In genomic region chr2:144428659-144429058, GRCm38 (mm10) we compare ENCODE assay signal across 25 mouse cellular contexts. TPM values are rescaled to one million over a fixed set of nuclear protein-coding genes. Genes with fewer than 3 reads are reported as not detected.
A peak's percentile ranks its signal among the peaks of the same experiment; 100 is the strongest.
DNase-seq lines count a peak whose midpoint lies in the region; ATAC-seq lines count a peak whose summit lies in the region.
"Had no signal": no experiment of that assay in that cellular context is flagged by ENCODE, and none has a peak within 500 bp of the region (broad histone marks: within the 10 kb centered on the region; RNA-seq: fewer than 3 reads in every experiment).

No protein-coding gene starts in this region.

- WGBS in embryonic facial prominence, embryonic 12.5 days = 79% methylated on average over 8 of the region's 8 CpGs
- 91% methylated on average over 8 of the region's 8 CpGs for WGBS in embryonic facial prominence, embryonic 10.5 days
- WGBS in intestine, embryonic 16.5 days = 69% methylated on average over 8 of the region's 8 CpGs
- 71% methylated on average over 8 of the region's 8 CpGs for WGBS in stomach, embryonic 15.5 days

- no peaks in the 10 kb centered on the region for H3K27me3 ChIP-seq in embryonic facial prominence, embryonic 12.5 days
- H3K27me3 ChIP-seq in embryonic facial prominence, embryonic 10.5 days (replicated peaks; ENCODE audit: low read depth, poor library complexity, severe bottlenecking) = no peaks in the 10 kb centered on the region
- no peaks in the 10 kb centered on the region for H3K27me3 ChIP-seq in intestine, embryonic 16.5 days (replicated peaks; ENCODE audit: control insufficient read depth, insufficient read depth, low read length)
- no peaks in the 10 kb centered on the region for H3K27me3 ChIP-seq in stomach, embryonic 15.5 days (replicated peaks)
- H3K27me3 ChIP-seq: forebrain, embryonic 13.5 days; heart, embryonic 13.5 days had no signal

- no peak overlapping the region for H3K27ac ChIP-seq in embryonic facial prominence, embryonic 12.5 days
- H3K27ac ChIP-seq in embryonic facial prominence, embryonic 10.5 days (replicated peaks) = no peak overlapping the region
- H3K27ac ChIP-seq in intestine, embryonic 16.5 days (ENCODE audit: low read length) = peak overlapping the region; percentile 95
- peak overlapping the region; percentile 54; the same call in 1 of the 2 replicates for H3K27ac ChIP-seq in stomach, embryonic 15.5 days
- H3K27ac ChIP-seq: forebrain, embryonic 10.5 days; forebrain, embryonic 13.5 days; heart, adult 2 months; heart, embryonic 10.5 days; heart, embryonic 13.5 days; hindbrain, embryonic 14.5 days had no signal

- H3K4me1 ChIP-seq in embryonic facial prominence, embryonic 12.5 days = no peaks in the 10 kb centered on the region
- no peaks in the 10 kb centered on the region for H3K4me1 ChIP-seq in embryonic facial prominence, embryonic 10.5 days
- peaks cover 13% of the 10 kb centered on the region for H3K4me1 ChIP-seq in intestine, embryonic 16.5 days (ENCODE audit: control insufficient read depth, insufficient read depth, low read length)
- H3K4me1 ChIP-seq in stomach, embryonic 15.5 days = no peaks in the 10 kb centered on the region
- H3K4me1 ChIP-seq: forebrain, embryonic 10.5 days; forebrain, embryonic 13.5 days; heart, embryonic 10.5 days had no signal

- ATAC-seq in embryonic facial prominence, embryonic 12.5 days (ENCODE audit: insufficient number of reproducible peaks, insufficient read depth, low FRiP score, low TSS enrichment) = peak; percentile 42; the same call in 1 of the 2 replicates
- ATAC-seq in intestine, embryonic 16.5 days = peak; percentile 55
- ATAC-seq in stomach, embryonic 15.5 days (ENCODE audit: insufficient read depth, low FRiP score, low read depth) = peak; percentile 61; the same call in 1 of the 2 replicates
- ATAC-seq: activated CD4-positive, CD25-positive, alpha-beta regulatory T cell, adult 4 months; forebrain, embryonic 13.5 days; forebrain, embryonic 16.5 days had no signal

- no peak overlapping the region for H3K9ac ChIP-seq in embryonic facial prominence, embryonic 12.5 days
- peak overlapping the region; percentile 41 for H3K9ac ChIP-seq in intestine, embryonic 16.5 days (ENCODE audit: low read depth, low read length)
- no peak overlapping the region for H3K9ac ChIP-seq in stomach, embryonic 15.5 days
- H3K9ac ChIP-seq: forebrain, embryonic 13.5 days; heart, embryonic 13.5 days; hindbrain, embryonic 14.5 days had no signal

- no peaks in the 10 kb centered on the region for H3K36me3 ChIP-seq in embryonic facial prominence, embryonic 12.5 days
- H3K36me3 ChIP-seq in embryonic facial prominence, embryonic 10.5 days (replicated peaks) = no peaks in the 10 kb centered on the region
- no peaks in the 10 kb centered on the region for H3K36me3 ChIP-seq in intestine, embryonic 16.5 days (ENCODE audit: control insufficient read depth, insufficient read depth, low read length)
- H3K36me3 ChIP-seq in stomach, embryonic 15.5 days = no peaks in the 10 kb centered on the region
- H3K36me3 ChIP-seq: forebrain, embryonic 10.5 days; heart, embryonic 10.5 days; heart, embryonic 13.5 days had no signal

- no peaks in the 10 kb centered on the region for H3K9me3 ChIP-seq in embryonic facial prominence, embryonic 12.5 days
- no peaks in the 10 kb centered on the region for H3K9me3 ChIP-seq in embryonic facial prominence, embryonic 10.5 days
- no peaks in the 10 kb centered on the region for H3K9me3 ChIP-seq in intestine, embryonic 16.5 days (ENCODE audit: control insufficient read depth, low read length)
- H3K9me3 ChIP-seq in stomach, embryonic 15.5 days = no peaks in the 10 kb centered on the region
- H3K9me3 ChIP-seq: forebrain, embryonic 10.5 days; forebrain, embryonic 13.5 days; heart, embryonic 10.5 days; heart, embryonic 13.5 days had no signal

- no peak overlapping the region for H3K4me2 ChIP-seq in embryonic facial prominence, embryonic 12.5 days (replicated peaks)
- peak overlapping the region; percentile 34 for H3K4me2 ChIP-seq in intestine, embryonic 16.5 days (ENCODE audit: low read depth, low read length)
- H3K4me2 ChIP-seq in stomach, embryonic 15.5 days = no peak overlapping the region
- H3K4me2 ChIP-seq: forebrain, embryonic 13.5 days; heart, embryonic 13.5 days; hindbrain, embryonic 14.5 days had no signal

- no peak overlapping the region for H3K4me3 ChIP-seq in embryonic facial prominence, embryonic 12.5 days
- no peak overlapping the region for H3K4me3 ChIP-seq in embryonic facial prominence, embryonic 10.5 days
- peak overlapping the region; percentile 17 for H3K4me3 ChIP-seq in intestine, embryonic 16.5 days (ENCODE audit: low read length)
- H3K4me3 ChIP-seq in stomach, embryonic 15.5 days (replicated peaks) = no peak overlapping the region
- H3K4me3 ChIP-seq: forebrain, embryonic 10.5 days; forebrain, embryonic 13.5 days; heart, adult 2 months; heart, embryonic 10.5 days; heart, embryonic 13.5 days had no signal

- DNase-seq in embryonic facial prominence, embryonic 10.5 days (ENCODE audit: low spot score) = no peak
- DNase-seq in lung, postnatal 10 days = no peak
- DNase-seq in cerebellum, adult 8-10 months = no peak
- DNase-seq in lung, adult 18-20 months = no peak
- DNase-seq: adrenal gland, adult 8-10 months; adrenal gland, postnatal 25 days; cerebellum, adult 11-12 months; cerebellum, adult 9-11 months; cerebellum, postnatal 25 days; gastrocnemius, postnatal 10 days; gastrocnemius, postnatal 36 days; heart, adult 2 months; heart, postnatal 14 days; heart, postnatal 4 days had no signal

RNA-seq across cellular contexts. Expression of gene Pet117, which starts 59.9 kb away (rescaled TPM):
- not detected in 2 replicates for polyA plus RNA-seq in embryonic facial prominence, embryonic 12.5 days (2016; fragmentation: Nextera tagmentation; extraction: Ambion mirVana)
- 0.52 TPM in 1 of 2 replicates, not detected in the other for polyA plus RNA-seq in embryonic facial prominence, embryonic 10.5 days (2016; fragmentation: Nextera tagmentation; extraction: Ambion mirVana)
- 1.3 and 4.2 TPM in 2 replicates for polyA plus RNA-seq in intestine, embryonic 16.5 days (2015; fragmentation: Nextera tagmentation; extraction: Ambion mirVana)
- 0.84 and 6.1 TPM in 2 replicates for polyA plus RNA-seq in stomach, embryonic 15.5 days (2015; fragmentation: Nextera tagmentation; extraction: Ambion mirVana)
- polyA plus RNA-seq: brain, embryonic 14.5 days; heart, adult 2 months; heart, embryonic 10.5 days had no signal

RNA-seq across cellular contexts. Expression of gene Kat14, which starts 59.9 kb away (rescaled TPM):
- 51.3 and 53.3 TPM in 2 replicates for polyA plus RNA-seq in embryonic facial prominence, embryonic 12.5 days (2016; fragmentation: Nextera tagmentation; extraction: Ambion mirVana)
- 63.6 and 65.7 TPM in 2 replicates for polyA plus RNA-seq in embryonic facial prominence, embryonic 10.5 days (2016; fragmentation: Nextera tagmentation; extraction: Ambion mirVana)
- polyA plus RNA-seq in intestine, embryonic 16.5 days (2015; fragmentation: Nextera tagmentation; extraction: Ambion mirVana) = 44.7 and 45.5 TPM in 2 replicates
- polyA plus RNA-seq in stomach, embryonic 15.5 days (2015; fragmentation: Nextera tagmentation; extraction: Ambion mirVana) = 38.6 and 40.5 TPM in 2 replicates

Comparison
In these comparisons a context has a peak if more than half of its experiments do, and no peak if none do; other contexts are left out.
1. H3K27ac ChIP-seq: peak in intestine, embryonic 16.5 days (single experiment) and stomach, embryonic 15.5 days (single experiment); none in embryonic facial prominence, embryonic 12.5 days (single experiment) and embryonic facial prominence, embryonic 10.5 days (single experiment).
2. Peak in every context shown above with its lines, with median percentiles within 50 percentile points of each other: ATAC-seq.